Mouse (Mus musculus) 3T3-L1 (cell line): Measurements from ENCODE around the gene Dennd6a.
"Not testable (repeated sequence)": the region's sequence is repeated elsewhere in the genome, so short reads cannot be mapped to it uniquely, and the experiment has no call there.

Experiments
- DNase-seq: peaks from one replicate; pipeline ENCODE4 v3.0.0-alpha.2; 2015; ENCODE audit warnings: low read depth, low spot score

The Dennd6a gene

GRCm38 (mm10) chr14:26573556-26573955 lies at the start of gene Dennd6a:
TSS of gene Dennd6a (plus strand) at chr14:26573856.
- not testable (repeated sequence) for DNase-seq

- no peak for DNase-seq
Measured at GRCm38 (mm10) chr14:26525955-26526354, 47.7 kb upstream of the Dennd6a start.

- no peak for DNase-seq
Measured at GRCm38 (mm10) chr14:26528296-26528695, 45.4 kb upstream of the Dennd6a start.

- DNase-seq = no peak
Measured at GRCm38 (mm10) chr14:26530350-26530749, 43.3 kb upstream of the Dennd6a start.

GRCm38 (mm10) chr14:26531410-26532313 lies 42.0 kb upstream of the Dennd6a start:
- DNase-seq = peak; percentile 18

- peak; percentile 15 for DNase-seq
Measured at GRCm38 (mm10) chr14:26532752-26533151, 40.9 kb upstream of the Dennd6a start.

- no peak for DNase-seq
Measured at GRCm38 (mm10) chr14:26533267-26533666, 40.4 kb upstream of the Dennd6a start.

- DNase-seq = peak; percentile 52
Measured at GRCm38 (mm10) chr14:26533821-26534756, 39.6 kb upstream of the Dennd6a start.

- DNase-seq = peak; percentile 96
Measured at GRCm38 (mm10) chr14:26534757-26535479, 38.7 kb upstream of the Dennd6a start, which contains the start of gene Slmap. TSS of gene Slmap (minus strand) at chr14:26534931.

- DNase-seq = no peak
Measured at GRCm38 (mm10) chr14:26539241-26539640, 34.4 kb upstream of the Dennd6a start.

- peak; percentile 31 for DNase-seq
Measured at GRCm38 (mm10) chr14:26540577-26540976, 33.1 kb upstream of the Dennd6a start.

- DNase-seq = no peak
Measured at GRCm38 (mm10) chr14:26542136-26542535, 31.5 kb upstream of the Dennd6a start.

- DNase-seq = no peak
Measured at GRCm38 (mm10) chr14:26547516-26548488, 25.9 kb upstream of the Dennd6a start.

GRCm38 (mm10) chr14:26550712-26551111 lies 22.9 kb upstream of the Dennd6a start:
- DNase-seq = peak; percentile 23

GRCm38 (mm10) chr14:26552441-26552840 lies 21.2 kb upstream of the Dennd6a start:
- no peak for DNase-seq

- DNase-seq = no peak
Measured at GRCm38 (mm10) chr14:26552853-26553252, 20.8 kb upstream of the Dennd6a start.

- peak; percentile 14 for DNase-seq
Measured at GRCm38 (mm10) chr14:26557581-26557980, 16.1 kb upstream of the Dennd6a start.

GRCm38 (mm10) chr14:26558536-26558935 lies 15.1 kb upstream of the Dennd6a start:
- no peak for DNase-seq

- peak; percentile 20 for DNase-seq
Measured at GRCm38 (mm10) chr14:26562247-26562646, 11.4 kb upstream of the Dennd6a start.

- DNase-seq = no peak
Measured at GRCm38 (mm10) chr14:26569880-26570279, 3.8 kb upstream of the Dennd6a start.
